Mouse (Mus musculus): ENCODE measurements around the gene Olfr17. TPM values are rescaled to one million over a fixed set of nuclear protein-coding genes. Genes with fewer than 3 reads are reported as not detected.

The Olfr17 gene
- polyA plus RNA-seq, 1 experiment from 2014 or later = not detected

Other genes with a start within 250 kb of the Olfr17 start
- gene Olfr703, start 249.9 kb upstream of the Olfr17 start, polyA plus RNA-seq (2014; fragmentation: Nextera tagmentation; extraction: Ambion mirVana) = not detected in 2 replicates
- not detected in 2 replicates for gene Olfr704, start 230.0 kb upstream of the Olfr17 start, polyA plus RNA-seq (2014; fragmentation: Nextera tagmentation; extraction: Ambion mirVana)
- not detected in 2 replicates for gene Olfr705, start 216.3 kb upstream of the Olfr17 start, polyA plus RNA-seq (2014; fragmentation: Nextera tagmentation; extraction: Ambion mirVana)
- gene Olfr706, start 205.1 kb upstream of the Olfr17 start, polyA plus RNA-seq (2014; fragmentation: Nextera tagmentation; extraction: Ambion mirVana) = not detected in 2 replicates
- not detected in 2 replicates for gene Olfr707, start 192.0 kb upstream of the Olfr17 start, polyA plus RNA-seq (2014; fragmentation: Nextera tagmentation; extraction: Ambion mirVana)
- gene Olfr1532-ps1, start 185.2 kb upstream of the Olfr17 start, polyA plus RNA-seq (2014; fragmentation: Nextera tagmentation; extraction: Ambion mirVana) = not detected in 2 replicates
- gene Olfr709-ps1, start 161.0 kb upstream of the Olfr17 start, polyA plus RNA-seq (2014; fragmentation: Nextera tagmentation; extraction: Ambion mirVana) = not detected in 2 replicates
- not detected in 2 replicates for gene Olfr710, start 144.9 kb upstream of the Olfr17 start, polyA plus RNA-seq (2014; fragmentation: Nextera tagmentation; extraction: Ambion mirVana)
- gene Olfr6, start 129.3 kb upstream of the Olfr17 start, polyA plus RNA-seq (2014; fragmentation: Nextera tagmentation; extraction: Ambion mirVana) = not detected in 2 replicates
- gene Olfr711, start 117.8 kb upstream of the Olfr17 start, polyA plus RNA-seq (2014; fragmentation: Nextera tagmentation; extraction: Ambion mirVana) = not detected in 2 replicates
- gene Olfr2, start 87.1 kb upstream of the Olfr17 start, polyA plus RNA-seq (2014; fragmentation: Nextera tagmentation; extraction: Ambion mirVana) = not detected in 2 replicates
- not detected in 2 replicates for gene Olfr713, start 62.0 kb upstream of the Olfr17 start, polyA plus RNA-seq (2014; fragmentation: Nextera tagmentation; extraction: Ambion mirVana)
- not detected in 2 replicates for gene Olfr714, start 22.2 kb upstream of the Olfr17 start, polyA plus RNA-seq (2014; fragmentation: Nextera tagmentation; extraction: Ambion mirVana)
- not detected in 2 replicates for gene Olfr715b, start 17.1 kb downstream of the Olfr17 start, polyA plus RNA-seq (2014; fragmentation: Nextera tagmentation; extraction: Ambion mirVana)
- not detected in 2 replicates for gene Olfr715, start 37.9 kb downstream of the Olfr17 start, polyA plus RNA-seq (2014; fragmentation: Nextera tagmentation; extraction: Ambion mirVana)
- not detected in 2 replicates for gene Olfr716, start 45.1 kb downstream of the Olfr17 start, polyA plus RNA-seq (2014; fragmentation: Nextera tagmentation; extraction: Ambion mirVana)
- not detected in 2 replicates for gene Nlrp14, start 73.8 kb downstream of the Olfr17 start, polyA plus RNA-seq (2014; fragmentation: Nextera tagmentation; extraction: Ambion mirVana)
- not detected in 2 replicates for gene Rbmxl2, start 116.2 kb downstream of the Olfr17 start, polyA plus RNA-seq (2014; fragmentation: Nextera tagmentation; extraction: Ambion mirVana)